Mouse (Mus musculus) ES-E14 (cell line): ENCODE data around the gene Top3a. TPM values are rescaled to one million over a fixed set of nuclear protein-coding genes. Genes with fewer than 3 reads are reported as not detected.

Experiments used
- DNase-seq: peaks from one replicate; pipeline ENCODE4 v3.0.0-alpha.2; 2013; ENCODE audit warnings: low read depth, low spot score
- H3K27ac ChIP-seq: 2 replicates; pipeline ENCODE4 v1.5.1; 2012; ENCODE audit warnings: low read depth, mild to moderate bottlenecking, low read length, moderate library complexity, mixed read lengths; ENCODE audit not compliant: poor library complexity, insufficient read depth, severe bottlenecking
- H3K36me3 ChIP-seq: 2 replicates; pipeline ENCODE4 v1.6.1; 2012; ENCODE audit warnings: mild to moderate bottlenecking, low read length, moderate library complexity, mixed read lengths; ENCODE audit not compliant: control insufficient read depth, poor library complexity, insufficient read depth, severe bottlenecking
- H3K4me1 ChIP-seq, 2 experiments: fragments of 150-350 bp in 1 of 2; sonication (generic) in 1 of 2; 2 replicates each; pipeline ENCODE4 v1.6.1; 2012; ENCODE audit warnings: low read length in 2 of 2, mild to moderate bottlenecking in 1 of 2, mixed read lengths in 1 of 2; ENCODE audit not compliant: control insufficient read depth in 2 of 2, insufficient read depth in 2 of 2, poor library complexity in 1 of 2
- H3K4me3 ChIP-seq, 2 experiments: fragments of 150-350 bp in 1 of 2; sonication (generic) in 1 of 2; 2 replicates each; pipeline ENCODE4 v1.5.1; 2012; ENCODE audit warnings: low read length in 2 of 2, low read depth in 1 of 2, mild to moderate bottlenecking in 1 of 2, mixed read lengths in 1 of 2; ENCODE audit not compliant: insufficient read depth in 1 of 2, poor library complexity in 1 of 2, severe bottlenecking in 1 of 2
- H3K9ac ChIP-seq: 2 replicates; pipeline ENCODE4 v1.6.1; 2012; ENCODE audit warnings: low read depth, mild to moderate bottlenecking, low read length, mixed read lengths; ENCODE audit not compliant: poor library complexity, insufficient read depth, severe bottlenecking
- H3K9me3 ChIP-seq: fragments of 150-350 bp; sonication (generic); 2 replicates; pipeline ENCODE4 v1.6.1; 2012; ENCODE audit warnings: low read depth, mild to moderate bottlenecking, low read length; ENCODE audit not compliant: control insufficient read depth, insufficient read depth
- CHD2 ChIP-seq: IDR thresholded peaks from 2 replicates; pipeline ENCODE4 v1.6.1; 2014; ENCODE audit warnings: mild to moderate bottlenecking, low read depth, low read length, inconsistent platforms
- HCFC1 ChIP-seq: IDR thresholded peaks from 2 replicates; pipeline ENCODE4 v1.6.1; 2012; ENCODE audit warnings: low read length, inconsistent platforms, borderline replicate concordance; ENCODE audit not compliant: insufficient read depth
- MAFK ChIP-seq: IDR thresholded peaks from 2 replicates; pipeline ENCODE4 v1.6.1; 2014; ENCODE audit warnings: mild to moderate bottlenecking, low read depth, low read length, inconsistent platforms; ENCODE audit not compliant: insufficient read depth
- ZC3H11A ChIP-seq: IDR thresholded peaks from 2 replicates; pipeline ENCODE4 v1.6.1; 2012; ENCODE audit warnings: low read depth, mild to moderate bottlenecking, inconsistent platforms, low read length, borderline replicate concordance
- ZNF384 ChIP-seq: IDR thresholded peaks from 2 replicates; pipeline ENCODE4 v1.6.1; 2012; ENCODE audit warnings: low read depth, low read length, inconsistent platforms
- in situ Hi-C, 2 experiments: fragments of 600-800 bp; cut with MboI; formaldehyde crosslinking; loops; one replicate each; pipeline ENCODE4 v1.15.1; 2025; ENCODE audit warnings: low sequenced_read_pairs in 2 of 2, inconsistent platforms in 1 of 2; ENCODE audit not compliant: unreplicated experiment in 2 of 2
- total RNA-seq: library from RNA; depleted of rRNA; stranded (reverse); fragments of 300-350 nt; gene quantifications from 2 replicates; pipeline ENCODE4 v1.2.3, GENCODE M21; 2012; rRNA removed

The Top3a gene
- total RNA-seq, 1 experiment = 20.0 TPM

DNA sequence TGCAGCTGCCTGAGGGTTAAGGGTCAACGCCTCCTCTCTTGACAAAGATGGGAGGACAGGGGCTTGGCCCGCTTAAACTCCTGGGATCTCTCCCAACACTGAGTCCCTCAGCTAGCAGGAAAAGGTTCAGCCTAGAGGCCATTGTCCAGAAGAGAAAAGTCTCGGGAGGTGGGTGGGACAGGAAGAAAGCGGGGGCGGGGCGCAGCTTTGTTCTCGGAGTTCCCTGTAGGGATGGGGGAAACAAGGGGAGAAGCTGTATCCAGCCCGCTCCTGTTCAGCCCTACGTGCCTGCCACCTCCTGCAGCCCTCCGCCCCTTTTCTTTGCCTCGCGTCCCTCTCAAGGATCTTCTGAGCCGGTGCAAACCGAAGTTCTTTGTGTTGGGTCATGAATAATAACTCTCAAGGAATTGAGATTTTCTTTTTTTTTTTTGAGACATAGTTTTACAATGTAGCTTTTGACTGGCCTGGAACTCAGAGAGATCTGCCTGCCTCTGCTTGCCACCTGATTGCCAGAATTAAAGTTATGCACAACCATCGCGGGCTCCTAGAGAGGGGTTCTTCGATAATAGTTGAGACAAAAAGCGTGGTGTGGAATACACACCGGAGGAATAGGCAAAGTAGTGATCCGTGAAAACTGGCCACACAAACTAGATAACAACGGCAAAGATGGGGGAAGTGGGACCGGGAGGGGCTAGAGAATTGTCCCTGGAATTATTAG, 78.2 kb downstream of the Top3a start:
- Histone ChIP-seq H3K27ac (peak overlapping the region; percentile 82), H3K4me3 (peak overlapping the region; percentile 79 to 97), H3K4me1 (peaks cover 8 to 11% of the 10 kb centered on the region in 2 experiments; a peak in 3 of 4 replicates), H3K9ac (peak overlapping the region; percentile 75), H3K9me3 (no peaks in the 10 kb centered on the region), H3K36me3 (peaks cover under 1% of the 10 kb centered on the region; the same call in 1 of the 2 replicates)
- in situ Hi-C loops = no loop called here
- DNase-seq = peak; percentile 92
- TF ChIP-seq ZC3H11A (no peak), HCFC1 (no peak; the same call in 1 of the 2 replicates), MAFK (no peak), ZNF384 (no peak), CHD2 (no peak)

DNA sequence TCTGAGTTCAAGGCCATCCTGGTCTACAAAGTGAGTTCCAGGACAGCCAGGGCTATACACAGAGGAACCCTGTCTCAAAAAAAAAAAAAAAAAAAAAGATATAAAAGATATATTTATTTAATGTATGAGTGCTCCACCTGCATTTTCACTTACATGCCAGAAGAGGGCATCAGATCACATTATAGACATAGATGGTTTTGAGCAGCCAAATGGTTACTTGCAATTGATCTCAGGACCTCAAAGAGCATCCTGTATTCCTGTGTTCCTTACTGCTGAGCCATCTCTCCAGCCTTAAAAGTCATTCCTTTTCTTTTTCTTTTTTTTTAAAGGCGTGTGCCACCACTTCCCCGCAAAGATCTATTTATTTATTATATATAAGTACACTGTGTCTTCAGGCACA, 79.6 kb downstream of the Top3a start:
- H3K4me3 ChIP-seq = no peak overlapping the region
- H3K9me3 ChIP-seq = no peaks in the 10 kb centered on the region
- H3K4me1 ChIP-seq = peaks cover 5 to 9% of the 10 kb centered on the region in 2 experiments; a peak in 3 of 4 replicates
- no peak overlapping the region for H3K9ac ChIP-seq
- no peak overlapping the region for H3K27ac ChIP-seq
- in situ Hi-C loops = no loop called here
- TF ChIP-seq MAFK (no peak), ZNF384 (0 out of 2 replicates have a peak, but pooled peaks have one; percentile 8)
- H3K36me3 ChIP-seq = no peaks in the 10 kb centered on the region; the same call in 1 of the 2 replicates
- DNase-seq = no peak

DNA sequence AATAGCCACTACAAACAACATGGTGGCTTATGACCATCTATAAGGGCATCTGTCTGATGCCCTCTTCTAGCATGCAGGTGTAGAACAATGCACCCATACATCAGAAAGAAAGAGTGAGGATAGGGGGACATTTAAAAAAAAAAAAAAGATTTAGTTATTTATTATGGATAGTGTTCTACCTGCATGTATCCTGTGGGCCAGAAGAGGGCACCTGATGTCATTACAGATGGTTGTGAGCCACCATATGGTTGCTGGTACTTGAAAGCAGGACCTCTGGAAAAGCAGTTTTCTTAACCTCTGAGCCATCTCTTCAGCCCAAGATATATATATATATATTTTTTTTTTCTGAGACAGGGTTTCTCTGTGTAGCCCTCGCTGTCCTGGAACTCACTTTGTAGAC, 81.0 kb downstream of the Top3a start:
- H3K27ac ChIP-seq = no peak overlapping the region
- H3K9me3 ChIP-seq = no peaks in the 10 kb centered on the region
- in situ Hi-C loops = no loop called here

More for the DNA sequence above, 81.0 kb downstream of the Top3a start:
- no peak overlapping the region for H3K4me3 ChIP-seq
- H3K4me1 ChIP-seq = peaks cover 5 to 9% of the 10 kb centered on the region in 2 experiments; a peak in 3 of 4 replicates
- no peaks in the 10 kb centered on the region for H3K36me3 ChIP-seq
- no peak overlapping the region for H3K9ac ChIP-seq
- no peak for TF ChIP-seq CHD2
- TF ChIP-seq MAFK = no peak
- TF ChIP-seq ZNF384 = no peak
- no peak for TF ChIP-seq ZC3H11A
- TF ChIP-seq HCFC1 = no peak
- no peak for DNase-seq

Other genes starting within 250 kb of the Top3a start
- gene Alkbh5, start 241.0 kb downstream of the Top3a start, total RNA-seq = 23.4 and 27.6 TPM in 2 replicates
- 25.5 and 33.0 TPM in 2 replicates for gene Llgl1, start 77.6 kb downstream of the Top3a start, total RNA-seq
- 53.3 and 55.3 TPM in 2 replicates for gene Flii, start 50.1 kb downstream of the Top3a start, total RNA-seq
- gene Mief2, start 49.0 kb downstream of the Top3a start, total RNA-seq = 24.8 and 39.2 TPM in 2 replicates
- gene Smcr8, start 159 bp upstream of the Top3a start, total RNA-seq = 23.1 and 27.4 TPM in 2 replicates
- gene Shmt1, start 34.4 kb upstream of the Top3a start, total RNA-seq = 103 and 115 TPM in 2 replicates
- gene Dhrs7b, start 53.3 kb upstream of the Top3a start, total RNA-seq = 102 and 142 TPM in 2 replicates
- gene Tmem11, start 101.9 kb upstream of the Top3a start, total RNA-seq = 42.6 and 50.0 TPM in 2 replicates
- gene Natd1, start 137.4 kb upstream of the Top3a start, total RNA-seq = 11.0 and 14.6 TPM in 2 replicates
- 26.9 and 30.3 TPM in 2 replicates for gene Map2k3, start 154.7 kb upstream of the Top3a start, total RNA-seq
- gene Kcnj12, start 245.2 kb upstream of the Top3a start, total RNA-seq = 4.0 and 5.9 TPM in 2 replicates